ENCODE assay signal across 19 mouse cellular contexts in genomic region chr2:103004599-103004998, GRCm38 (mm10).
DNase-seq lines count a peak whose midpoint lies in the region; ATAC-seq lines count a peak whose summit lies in the region.
"Had no signal": no experiment of that assay in that cellular context is flagged by ENCODE, and none has a peak within 500 bp of the region (broad histone marks: within the 10 kb centered on the region; RNA-seq: fewer than 3 reads in every experiment).

No protein-coding gene starts in this region.

- no peaks in the 10 kb centered on the region for H3K27me3 ChIP-seq in kidney, embryonic 14.5 days (ENCODE audit: control insufficient read depth, insufficient read depth, low read length)
- no peaks in the 10 kb centered on the region for H3K27me3 ChIP-seq in forebrain, embryonic 13.5 days
- H3K27me3 ChIP-seq in forebrain, embryonic 16.5 days (replicated peaks; ENCODE audit: control insufficient read depth, insufficient read depth, low read length): no peaks in the 10 kb centered on the region
- H3K27me3 ChIP-seq: limb, embryonic 12.5 days; liver, embryonic 13.5 days; lung, embryonic 15.5 days had no signal

- no peak overlapping the region for H3K27ac ChIP-seq in kidney, embryonic 14.5 days (ENCODE audit: low read depth, low read length)
- no peak overlapping the region for H3K27ac ChIP-seq in forebrain, embryonic 13.5 days
- no peak overlapping the region for H3K27ac ChIP-seq in forebrain, embryonic 16.5 days (ENCODE audit: low read length)
- H3K27ac ChIP-seq: limb, embryonic 12.5 days; liver, embryonic 13.5 days; lung, embryonic 15.5 days; macrophage; midbrain, embryonic 10.5 days; stomach, postnatal 0 days had no signal

- H3K4me2 ChIP-seq in kidney, embryonic 14.5 days (replicated peaks; ENCODE audit: low read depth, low read length): no peak overlapping the region
- H3K4me2 ChIP-seq in forebrain, embryonic 13.5 days: no peak overlapping the region
- no peak overlapping the region for H3K4me2 ChIP-seq in forebrain, embryonic 16.5 days (ENCODE audit: low read length)
- H3K4me2 ChIP-seq: limb, embryonic 12.5 days; liver, embryonic 13.5 days; lung, embryonic 15.5 days had no signal

- no peak overlapping the region for H3K9ac ChIP-seq in kidney, embryonic 14.5 days (ENCODE audit: low read depth, low read length)
- H3K9ac ChIP-seq in forebrain, embryonic 13.5 days: no peak overlapping the region
- no peak overlapping the region for H3K9ac ChIP-seq in forebrain, embryonic 16.5 days (replicated peaks; ENCODE audit: low read depth, low read length)
- H3K9ac ChIP-seq: limb, embryonic 12.5 days; liver, embryonic 13.5 days; lung, embryonic 15.5 days had no signal

- no peaks in the 10 kb centered on the region for H3K4me1 ChIP-seq in kidney, embryonic 14.5 days (ENCODE audit: control insufficient read depth, insufficient read depth, low read length)
- no peaks in the 10 kb centered on the region for H3K4me1 ChIP-seq in forebrain, embryonic 13.5 days
- no peaks in the 10 kb centered on the region for H3K4me1 ChIP-seq in forebrain, embryonic 16.5 days (replicated peaks; ENCODE audit: control insufficient read depth, insufficient read depth, low read length)
- H3K4me1 ChIP-seq: limb, embryonic 12.5 days; liver, embryonic 13.5 days; lung, embryonic 15.5 days had no signal

- 29% methylated on average over 7 of the region's 7 CpGs for WGBS in kidney, embryonic 14.5 days
- WGBS in forebrain, embryonic 13.5 days: 69% methylated on average over 7 of the region's 7 CpGs
- 68% methylated on average over 7 of the region's 7 CpGs for WGBS in forebrain, embryonic 16.5 days

- H3K36me3 ChIP-seq in kidney, embryonic 14.5 days (ENCODE audit: control insufficient read depth, insufficient read depth, low read length): no peaks in the 10 kb centered on the region
- H3K36me3 ChIP-seq in forebrain, embryonic 13.5 days (ENCODE audit: poor library complexity, severe bottlenecking): no peaks in the 10 kb centered on the region
- no peaks in the 10 kb centered on the region for H3K36me3 ChIP-seq in forebrain, embryonic 16.5 days (ENCODE audit: control insufficient read depth, insufficient read depth)
- H3K36me3 ChIP-seq: limb, embryonic 12.5 days; liver, embryonic 13.5 days; lung, embryonic 15.5 days; midbrain, embryonic 10.5 days had no signal

- no peaks in the 10 kb centered on the region for H3K9me3 ChIP-seq in kidney, embryonic 14.5 days (ENCODE audit: control insufficient read depth, low read length)
- no peaks in the 10 kb centered on the region for H3K9me3 ChIP-seq in forebrain, embryonic 13.5 days (replicated peaks)
- H3K9me3 ChIP-seq in forebrain, embryonic 16.5 days (ENCODE audit: control insufficient read depth, low read length): no peaks in the 10 kb centered on the region
- H3K9me3 ChIP-seq: limb, embryonic 12.5 days; liver, embryonic 13.5 days; lung, embryonic 15.5 days; midbrain, embryonic 10.5 days had no signal

- H3K4me3 ChIP-seq in kidney, embryonic 14.5 days (ENCODE audit: low read length): no peak overlapping the region
- H3K4me3 ChIP-seq in forebrain, embryonic 13.5 days: no peak overlapping the region
- no peak overlapping the region for H3K4me3 ChIP-seq in forebrain, embryonic 16.5 days (replicated peaks; ENCODE audit: low read length)
- H3K4me3 ChIP-seq: limb, embryonic 12.5 days; liver, embryonic 13.5 days; lung, embryonic 15.5 days; midbrain, embryonic 10.5 days had no signal

- ATAC-seq in kidney, embryonic 14.5 days (ENCODE audit: low FRiP score, low TSS enrichment): peak; percentile 71; the same call in 1 of the 2 replicates
- peak; percentile 95 for ATAC-seq in CD4-positive, CD25-positive, alpha-beta regulatory T cell, adult 4 months
- peak; percentile 88 for ATAC-seq in activated CD4-positive, CD25-positive, alpha-beta regulatory T cell, adult 4 months
- no peak for ATAC-seq in forebrain, embryonic 13.5 days
- no peak for ATAC-seq in forebrain, embryonic 16.5 days
- ATAC-seq: hindbrain, embryonic 16.5 days had no signal

- DNase-seq in kidney, adult 9 months: no peak
- DNase-seq in thymus, postnatal 25 days: peak; percentile 36
- DNase-seq: cerebellum, postnatal 10 days; embryo, embryonic 11 days; gastrocnemius, postnatal 14 days; kidney, adult 11 months; liver, embryonic 13.5 days; retina, postnatal 1 day had no signal

Comparison
In these comparisons a context has a peak if more than half of its experiments do, and no peak if none do; other contexts are left out.
1. ATAC-seq: peak in kidney, embryonic 14.5 days (single experiment), CD4-positive, CD25-positive, alpha-beta regulatory T cell, adult 4 months (single experiment) and activated CD4-positive, CD25-positive, alpha-beta regulatory T cell, adult 4 months (single experiment); none in forebrain, embryonic 13.5 days (single experiment) and forebrain, embryonic 16.5 days (single experiment).